Mouse (Mus musculus): ENCODE results near the gene Hspb6.

DNA sequence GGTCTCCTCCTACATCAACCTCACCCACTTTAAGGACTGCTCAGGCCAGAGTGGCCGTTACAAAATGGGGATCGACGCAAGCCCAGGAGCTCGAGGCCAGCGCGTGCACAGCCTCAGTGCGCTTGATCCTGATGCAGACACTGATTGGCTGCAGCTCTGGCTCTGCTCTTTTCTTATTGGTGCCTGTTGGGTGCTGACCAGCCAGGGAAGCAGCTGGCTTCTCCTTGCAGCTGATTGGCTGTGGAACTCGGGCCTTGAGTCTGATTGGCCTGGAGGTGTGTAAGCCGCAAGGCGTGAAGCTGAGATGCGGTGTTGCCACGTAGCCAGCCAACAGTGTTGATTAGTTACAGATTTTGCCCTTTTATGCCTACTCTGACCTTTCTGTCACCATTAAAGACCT is 46.8 kb downstream of the Hspb6 start, which contains the start of gene Zbtb32:
- TF ChIP-seq TAL1 (conservative IDR thresholded peaks at IDR 0.05; ENCODE audit: low read depth, low read length) = no peak
- TF ChIP-seq CTCF (IDR thresholded peaks at IDR 0.05; ENCODE audit: low read depth, low read length) = no peak

All from G1E (cell line).